Mouse (Mus musculus) midbrain, postnatal 0 days (tissue): ENCODE measurements around the gene a. TPM values are rescaled to one million over a fixed set of nuclear protein-coding genes. Genes with fewer than 3 reads are reported as not detected.

ENCODE experiments used
- ATAC-seq: fragments of 200-750 bp; cut with Nextera tagmentation; 2 replicates; pipeline ENCODE4 v1.8.0; 2017; ENCODE audit warnings: moderate number of reproducible peaks, mild to moderate bottlenecking, moderate TSS enrichment, moderate library complexity; ENCODE audit not compliant: low FRiP score
- DNase-seq: peaks from one replicate; pipeline ENCODE4 v3.0.0-alpha.2; 2015; ENCODE audit warnings: low spot score
- H3K27ac ChIP-seq: fragments of 300-500 bp; sonication (generic); 2 replicates; pipeline ENCODE4 v1.5.1; 2014; ENCODE audit warnings: low read depth, mild to moderate bottlenecking, low read length, mixed read lengths
- H3K27me3 ChIP-seq: fragments of 300-500 bp; sonication (generic); 2 replicates; pipeline ENCODE4 v1.6.1; 2014; ENCODE audit warnings: low read length, control low read depth, mixed read lengths; ENCODE audit not compliant: insufficient read depth
- H3K36me3 ChIP-seq: fragments of 300-500 bp; sonication (generic); 2 replicates; pipeline ENCODE4 v1.6.1; 2014; ENCODE audit warnings: low read length, control low read depth, mixed read lengths; ENCODE audit not compliant: insufficient read depth
- H3K4me1 ChIP-seq: fragments of 300-500 bp; sonication (generic); 2 replicates; pipeline ENCODE4 v1.6.1; 2014; ENCODE audit warnings: mild to moderate bottlenecking, control low read depth, antibody characterized with exemption, low read length, mixed read lengths; ENCODE audit not compliant: insufficient read depth
- H3K4me2 ChIP-seq: fragments of 300-500 bp; sonication (generic); 2 replicates; pipeline ENCODE4 v1.6.1; 2014; ENCODE audit warnings: low read depth, mild to moderate bottlenecking, low read length, mixed read lengths; ENCODE audit not compliant: poor library complexity, severe bottlenecking
- H3K4me3 ChIP-seq: fragments of 300-500 bp; sonication (generic); 2 replicates; pipeline ENCODE4 v1.5.1; 2014; ENCODE audit warnings: low read depth, mild to moderate bottlenecking, low read length, moderate library complexity
- H3K9ac ChIP-seq: fragments of 300-500 bp; sonication (generic); replicated peaks from 2 replicates; pipeline ENCODE4 v1.6.1; 2014; ENCODE audit warnings: mild to moderate bottlenecking, low read length, moderate library complexity, mixed read lengths; ENCODE audit not compliant: poor library complexity, severe bottlenecking
- H3K9me3 ChIP-seq: fragments of 300-500 bp; sonication (generic); 2 replicates; pipeline ENCODE4 v1.6.1; 2016; ENCODE audit warnings: low read length, control low read depth
- CTCF ChIP-seq: IDR thresholded peaks from 2 replicates; pipeline ENCODE4 v1.5.1; 2016; ENCODE audit warnings: antibody characterized with exemption, mild to moderate bottlenecking
- WGBS: fragments of 180-500 bp; shearing (Covaris S2); extraction: QIAGEN DNeasy Blood & Tissue Kit; methylation state at CpG from one replicate; pipeline ENCODE4 v1.1.7; 2014; 5-methylcytosine and 5-hydroxymethylcytosine counted together
- polyA plus RNA-seq: library from polyadenylated mRNA; unstranded; fragments of >200 nt; fragmentation: Nextera tagmentation; extraction: Ambion mirVana; gene quantifications from 2 replicates; pipeline ENCODE4 v1.2.1, GENCODE M21; 2015
- total RNA-seq: library from RNA; depleted of rRNA; stranded (reverse); fragments of >200 nt; gene quantifications from 2 replicates; pipeline ENCODE4 v1.2.3, GENCODE M21; 2014

Gene a
- total and polyA plus RNA-seq, 2 experiments from 2014 or later, result 1.1 TPM; not detected in 1

- Histone ChIP-seq H3K4me2 (no peak overlapping the region), H3K9me3 (no peaks in the 10 kb centered on the region), H3K9ac (no peak overlapping the region), H3K36me3 (no peaks in the 10 kb centered on the region), H3K4me3 (no peak overlapping the region), H3K27me3 (no peaks in the 10 kb centered on the region), H3K4me1 (no peaks in the 10 kb centered on the region), H3K27ac (no peak overlapping the region)
- 78% methylated on average over 4 of the region's 4 CpGs for WGBS
- ATAC-seq, result no peak
- DNase-seq, result no peak
- TF ChIP-seq CTCF, result no peak
These were observed 248.8 kb downstream of the a start for GRCm38 (mm10) chr2:155039956-155040355.

GRCm38 (mm10) chr2:155044542-155044941 lies 253.3 kb downstream of the a start:
- TF ChIP-seq CTCF, result no peak
- Histone ChIP-seq H3K27ac (no peak overlapping the region), H3K9me3 (no peaks in the 10 kb centered on the region), H3K4me3 (no peak overlapping the region), H3K4me2 (no peak overlapping the region), H3K9ac (no peak overlapping the region), H3K36me3 (no peaks in the 10 kb centered on the region), H3K27me3 (no peaks in the 10 kb centered on the region), H3K4me1 (no peaks in the 10 kb centered on the region)
- ATAC-seq (no peak), DNase-seq (no peak)
- 81% methylated on average over 3 of the region's 3 CpGs for WGBS

GRCm38 (mm10) chr2:155045075-155045474 lies 253.9 kb downstream of the a start:
- Histone ChIP-seq H3K27ac (no peak overlapping the region), H3K9ac (no peak overlapping the region), H3K4me1 (no peaks in the 10 kb centered on the region), H3K4me3 (no peak overlapping the region), H3K4me2 (no peak overlapping the region), H3K27me3 (no peaks in the 10 kb centered on the region), H3K36me3 (no peaks in the 10 kb centered on the region), H3K9me3 (no peaks in the 10 kb centered on the region)
- no peak for DNase-seq
- WGBS, result 75% methylated on average over 3 of the region's 3 CpGs
- ATAC-seq, result no peak
- no peak for TF ChIP-seq CTCF

- Histone ChIP-seq H3K27ac (no peak overlapping the region), H3K36me3 (no peaks in the 10 kb centered on the region), H3K27me3 (no peaks in the 10 kb centered on the region), H3K9me3 (no peaks in the 10 kb centered on the region), H3K4me1 (peaks cover 3% of the 10 kb centered on the region; the same call in 1 of the 2 replicates), H3K9ac (no peak overlapping the region), H3K4me2 (no peak overlapping the region), H3K4me3 (no peak overlapping the region)
- DNase-seq (no peak), ATAC-seq (no peak)
- TF ChIP-seq CTCF, result no peak
- WGBS, result 83% methylated on average over 2 of the region's 2 CpGs
These were observed 255.6 kb downstream of the a start for GRCm38 (mm10) chr2:155046803-155047202.

- ATAC-seq (no peak), DNase-seq (no peak)
- Histone ChIP-seq H3K9ac (no peak overlapping the region), H3K4me2 (no peak overlapping the region), H3K27me3 (no peaks in the 10 kb centered on the region), H3K27ac (no peak overlapping the region), H3K36me3 (no peaks in the 10 kb centered on the region), H3K4me3 (no peak overlapping the region), H3K9me3 (no peaks in the 10 kb centered on the region), H3K4me1 (peaks cover 3% of the 10 kb centered on the region; the same call in 1 of the 2 replicates)
- 66% methylated on average over 7 of the region's 7 CpGs for whole genome bisulfite sequencing
- no peak for TF ChIP-seq CTCF
These were observed 256.4 kb downstream of the a start for GRCm38 (mm10) chr2:155047452-155048178.

- ATAC-seq (peak; percentile 26), DNase-seq (peak; percentile 15)
- peak overlapping the region; percentile 39 for H3K4me3 ChIP-seq
- peak overlapping the region; percentile 88 for H3K4me2 ChIP-seq
- H3K27ac ChIP-seq, result peak overlapping the region; percentile 91
- H3K9me3 ChIP-seq, result no peaks in the 10 kb centered on the region
- 19% methylated on average over 5 of the region's 5 CpGs for WGBS
- H3K36me3 ChIP-seq, result no peaks in the 10 kb centered on the region
- H3K4me1 ChIP-seq, result peaks cover 3% of the 10 kb centered on the region; the same call in 1 of the 2 replicates
- H3K9ac ChIP-seq, result peak overlapping the region; percentile 75
- TF ChIP-seq CTCF, result no peak
- H3K27me3 ChIP-seq, result no peaks in the 10 kb centered on the region
These were observed 258.9 kb downstream of the a start for GRCm38 (mm10) chr2:155050108-155050503.
